Mouse (Mus musculus): ENCODE data around the gene Ap3d1.

Ap3d1 gene

GRCm38 (mm10) chr10:80742180-80742978 is at the start of gene Ap3d1:
Gene Ap3d1, minus strand, starts transcription at chr10:80742264.
- DNase-seq (ENCODE audit: low spot score): peak; percentile 99

GRCm38 (mm10) chr10:80791476-80792174 is 49.6 kb upstream of the Ap3d1 start:
- DNase-seq (ENCODE audit: low spot score): no peak

- no peak for DNase-seq (ENCODE audit: low spot score)
These were observed 48.8 kb upstream of the Ap3d1 start for GRCm38 (mm10) chr10:80790761-80791404.

- no peak for DNase-seq (ENCODE audit: low spot score)
These were observed 45.5 kb upstream of the Ap3d1 start for GRCm38 (mm10) chr10:80787517-80787916.

- DNase-seq (ENCODE audit: low spot score): no peak
These were observed 43.9 kb upstream of the Ap3d1 start for GRCm38 (mm10) chr10:80785963-80786362.

- no peak for DNase-seq (ENCODE audit: low spot score)
These were observed 42.8 kb upstream of the Ap3d1 start for GRCm38 (mm10) chr10:80784871-80785270.

- DNase-seq (ENCODE audit: low spot score): no peak
These were observed 42.2 kb upstream of the Ap3d1 start for GRCm38 (mm10) chr10:80784302-80784701.

GRCm38 (mm10) chr10:80779565-80779964 is 37.5 kb upstream of the Ap3d1 start:
- DNase-seq (ENCODE audit: low spot score): no peak

GRCm38 (mm10) chr10:80777123-80777522 is 35.1 kb upstream of the Ap3d1 start:
- DNase-seq (ENCODE audit: low spot score): no peak

- no peak for DNase-seq (ENCODE audit: low spot score)
These were observed 34.4 kb upstream of the Ap3d1 start for GRCm38 (mm10) chr10:80776358-80776869.

- no peak for DNase-seq (ENCODE audit: low spot score)
These were observed 33.7 kb upstream of the Ap3d1 start for GRCm38 (mm10) chr10:80775731-80776130.

GRCm38 (mm10) chr10:80774981-80775380 is 32.9 kb upstream of the Ap3d1 start:
- DNase-seq (ENCODE audit: low spot score): no peak

- DNase-seq (ENCODE audit: low spot score): peak; percentile 87
These were observed 32.5 kb upstream of the Ap3d1 start for GRCm38 (mm10) chr10:80774549-80774948.

GRCm38 (mm10) chr10:80773816-80774215 is 31.8 kb upstream of the Ap3d1 start:
- no peak for DNase-seq (ENCODE audit: low spot score)

GRCm38 (mm10) chr10:80768365-80768764 is 26.3 kb upstream of the Ap3d1 start:
- DNase-seq (ENCODE audit: low spot score): no peak

GRCm38 (mm10) chr10:80766161-80766815 is 24.2 kb upstream of the Ap3d1 start:
- DNase-seq (ENCODE audit: low spot score): no peak

- no peak for DNase-seq (ENCODE audit: low spot score)
These were observed 23.7 kb upstream of the Ap3d1 start for GRCm38 (mm10) chr10:80765746-80766145.

- DNase-seq (ENCODE audit: low spot score): no peak
These were observed 21.4 kb upstream of the Ap3d1 start for GRCm38 (mm10) chr10:80763502-80763901.

- DNase-seq (ENCODE audit: low spot score): no peak
These were observed 19.8 kb upstream of the Ap3d1 start for GRCm38 (mm10) chr10:80761821-80762220.

GRCm38 (mm10) chr10:80760596-80761524 is 18.8 kb upstream of the Ap3d1 start:
- no peak for DNase-seq (ENCODE audit: low spot score)

GRCm38 (mm10) chr10:80758651-80759050 is 16.6 kb upstream of the Ap3d1 start:
- DNase-seq (ENCODE audit: low spot score): no peak

Measured in testis, postnatal 10 days (tissue).